Mouse (Mus musculus) brain, embryonic 14.5 days (tissue): ENCODE measurements around the gene Wdr66.

Source experiments
- CTCF ChIP-seq: fragments of 200-500 bp; IDR thresholded peaks from 2 replicates; pipeline ENCODE4 v1.5.1; 2012; ENCODE audit warnings: inconsistent platforms, mild to moderate bottlenecking, moderate library complexity, borderline replicate concordance; ENCODE audit not compliant: insufficient read depth, insufficient read length; ENCODE audit errors: extremely low read depth
- POLR2A ChIP-seq: fragments of 200-500 bp; IDR thresholded peaks from 2 replicates; pipeline ENCODE4 v1.6.1; 2012; ENCODE audit warnings: mild to moderate bottlenecking, inconsistent platforms, borderline replicate concordance; ENCODE audit not compliant: poor library complexity, insufficient read depth, insufficient read length, severe bottlenecking; ENCODE audit errors: extremely low read depth

DNA sequence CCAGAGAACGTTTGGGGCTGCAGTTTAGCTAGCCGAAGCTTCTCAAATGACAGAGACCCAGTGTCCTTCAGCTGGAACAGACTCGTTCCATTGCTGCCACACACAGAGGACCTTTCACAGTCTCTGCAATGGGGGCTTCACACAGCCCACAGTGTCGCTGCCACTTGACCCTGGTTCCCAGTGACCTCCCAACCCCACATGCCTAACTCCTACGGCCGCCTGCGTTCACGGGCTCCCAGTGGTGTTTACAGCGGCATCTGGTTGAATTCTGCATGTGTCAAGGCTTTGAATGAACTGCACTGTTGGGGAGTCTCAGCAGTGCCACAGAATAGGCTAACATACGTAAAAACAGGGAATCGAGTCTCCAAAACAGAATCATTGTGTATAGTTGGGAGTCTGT, 19.0 kb downstream of the Wdr66 start:
- TF ChIP-seq CTCF (no peak), POLR2A (no peak)
